Mouse (Mus musculus) intestine, postnatal 0 days (tissue): Measurements from ENCODE around the gene Ikzf2. TPM values are rescaled to one million over a fixed set of nuclear protein-coding genes. Genes with fewer than 3 reads are reported as not detected.

Source experiments
- ATAC-seq: fragments of 200-750 bp; cut with Nextera tagmentation; 2 replicates; pipeline ENCODE4 v1.8.0; 2017; ENCODE audit warnings: mild to moderate bottlenecking, moderate TSS enrichment, moderate library complexity
- H3K27ac ChIP-seq: fragments of 300-500 bp; sonication (generic); 2 replicates; pipeline ENCODE4 v1.5.1; 2014; ENCODE audit warnings: mild to moderate bottlenecking, low read depth, low read length, moderate library complexity
- H3K27me3 ChIP-seq: fragments of 300-500 bp; sonication (generic); replicated peaks from 2 replicates; pipeline ENCODE4 v1.6.1; 2014; ENCODE audit warnings: low read length, mixed read lengths; ENCODE audit not compliant: control insufficient read depth, insufficient read depth
- H3K36me3 ChIP-seq: fragments of 300-500 bp; sonication (generic); 2 replicates; pipeline ENCODE4 v1.6.1; 2014; ENCODE audit warnings: mild to moderate bottlenecking, moderate library complexity; ENCODE audit not compliant: control insufficient read depth, insufficient read depth
- H3K4me1 ChIP-seq: fragments of 300-500 bp; sonication (generic); replicated peaks from 2 replicates; pipeline ENCODE4 v1.6.1; 2014; ENCODE audit warnings: antibody characterized with exemption, low read length, mixed read lengths; ENCODE audit not compliant: control insufficient read depth, insufficient read depth
- H3K4me2 ChIP-seq: fragments of 300-500 bp; sonication (generic); replicated peaks from 2 replicates; pipeline ENCODE4 v1.6.1; 2014; ENCODE audit warnings: low read depth, mild to moderate bottlenecking, moderate library complexity
- H3K4me3 ChIP-seq: fragments of 300-500 bp; sonication (generic); 2 replicates; pipeline ENCODE4 v1.5.1; 2014; ENCODE audit warnings: low read depth, low read length
- H3K9ac ChIP-seq: fragments of 300-500 bp; sonication (generic); 2 replicates; pipeline ENCODE4 v1.6.1; 2014; ENCODE audit warnings: mild to moderate bottlenecking, low read depth, low read length
- H3K9me3 ChIP-seq: fragments of 300-500 bp; sonication (generic); 2 replicates; pipeline ENCODE4 v1.6.1; 2016; ENCODE audit warnings: mixed run types; ENCODE audit not compliant: control insufficient read depth
- CTCF ChIP-seq: sonication (generic); IDR thresholded peaks from 2 replicates; pipeline ENCODE4 v1.5.1; 2016; ENCODE audit warnings: low read depth, mild to moderate bottlenecking, control low read depth, antibody characterized with exemption, moderate library complexity
- WGBS: fragments of 180-500 bp; shearing (Covaris S2); extraction: QIAGEN DNeasy Blood & Tissue Kit; methylation state at CpG from one replicate; pipeline ENCODE4 v1.1.7; 2014; 5-methylcytosine and 5-hydroxymethylcytosine counted together
- polyA plus RNA-seq: library from polyadenylated mRNA; unstranded; fragments of >200 nt; fragmentation: Nextera tagmentation; extraction: Ambion mirVana; gene quantifications from 2 replicates; pipeline ENCODE4 v1.2.1, GENCODE M21; 2015

Gene Ikzf2
- polyA plus RNA-seq, 1 experiment from 2014 or later, result 1.0 TPM

- H3K27ac ChIP-seq, result no peak overlapping the region
- no peak for TF ChIP-seq CTCF
- no peak for ATAC-seq
- H3K4me2 ChIP-seq, result no peak overlapping the region
- no peaks in the 10 kb centered on the region for H3K27me3 ChIP-seq
- WGBS, result 87% methylated on average over 7 of the region's 7 CpGs
- no peaks in the 10 kb centered on the region for H3K9me3 ChIP-seq
- no peaks in the 10 kb centered on the region for H3K36me3 ChIP-seq
- H3K4me3 ChIP-seq, result no peak overlapping the region
- H3K4me1 ChIP-seq, result no peaks in the 10 kb centered on the region
- H3K9ac ChIP-seq, result no peak overlapping the region
These were observed 148.4 kb downstream of the Ikzf2 start for GRCm38 (mm10) chr1:69538663-69539062.

- no peak for TF ChIP-seq CTCF
- WGBS, result 60% methylated on average over 3 of the region's 3 CpGs
- no peaks in the 10 kb centered on the region for H3K4me1 ChIP-seq
- H3K27me3 ChIP-seq, result no peaks in the 10 kb centered on the region
- H3K9me3 ChIP-seq, result no peaks in the 10 kb centered on the region
- no peaks in the 10 kb centered on the region for H3K36me3 ChIP-seq
- no peak overlapping the region for H3K9ac ChIP-seq
- no peak overlapping the region for H3K27ac ChIP-seq
- ATAC-seq, result no peak
- H3K4me3 ChIP-seq, result no peak overlapping the region
- H3K4me2 ChIP-seq, result no peak overlapping the region
These were observed 149.4 kb downstream of the Ikzf2 start for GRCm38 (mm10) chr1:69537619-69538018.

GRCm38 (mm10) chr1:69535507-69535906, 151.5 kb downstream of the Ikzf2 start:
- Histone ChIP-seq H3K36me3 (no peaks in the 10 kb centered on the region), H3K9ac (no peak overlapping the region), H3K27me3 (no peaks in the 10 kb centered on the region), H3K4me2 (no peak overlapping the region), H3K4me1 (no peaks in the 10 kb centered on the region), H3K4me3 (no peak overlapping the region), H3K9me3 (no peaks in the 10 kb centered on the region), H3K27ac (no peak overlapping the region)
- no peak for TF ChIP-seq CTCF
- WGBS, result 74% methylated on average over 4 of the region's 4 CpGs
- ATAC-seq, result no peak

GRCm38 (mm10) chr1:69533048-69533447, 154.0 kb downstream of the Ikzf2 start:
- no peaks in the 10 kb centered on the region for H3K4me1 ChIP-seq
- no peak overlapping the region for H3K4me2 ChIP-seq
- no peak for TF ChIP-seq CTCF
- no peak overlapping the region for H3K4me3 ChIP-seq
- WGBS, result 90% methylated on average over 10 of the region's 10 CpGs
- no peaks in the 10 kb centered on the region for H3K27me3 ChIP-seq
- no peak overlapping the region for H3K27ac ChIP-seq
- no peak overlapping the region for H3K9ac ChIP-seq
- no peaks in the 10 kb centered on the region for H3K9me3 ChIP-seq
- ATAC-seq, result no peak
- H3K36me3 ChIP-seq, result no peaks in the 10 kb centered on the region

GRCm38 (mm10) chr1:69528696-69529095, 158.3 kb downstream of the Ikzf2 start:
- no peak for TF ChIP-seq CTCF
- H3K27me3 ChIP-seq, result no peaks in the 10 kb centered on the region
- H3K4me3 ChIP-seq, result no peak overlapping the region
- no peak for ATAC-seq
- H3K36me3 ChIP-seq, result no peaks in the 10 kb centered on the region
- H3K9ac ChIP-seq, result no peak overlapping the region
- no peaks in the 10 kb centered on the region for H3K9me3 ChIP-seq
- H3K27ac ChIP-seq, result no peak overlapping the region
- no peaks in the 10 kb centered on the region for H3K4me1 ChIP-seq
- H3K4me2 ChIP-seq, result no peak overlapping the region
- 64% methylated on average over 4 of the region's 4 CpGs for WGBS

- Histone ChIP-seq H3K27me3 (no peaks in the 10 kb centered on the region), H3K4me1 (no peaks in the 10 kb centered on the region), H3K36me3 (no peaks in the 10 kb centered on the region), H3K9me3 (no peaks in the 10 kb centered on the region), H3K4me2 (no peak overlapping the region), H3K27ac (no peak overlapping the region), H3K4me3 (no peak overlapping the region), H3K9ac (no peak overlapping the region)
- no peak for ATAC-seq
- WGBS, result 88% methylated on average over 2 of the region's 2 CpGs
- TF ChIP-seq CTCF, result no peak
These were observed 165.4 kb downstream of the Ikzf2 start for GRCm38 (mm10) chr1:69521656-69522055.

- Histone ChIP-seq H3K36me3 (no peaks in the 10 kb centered on the region), H3K4me3 (no peak overlapping the region), H3K9me3 (no peaks in the 10 kb centered on the region), H3K4me2 (no peak overlapping the region), H3K4me1 (no peaks in the 10 kb centered on the region), H3K27ac (no peak overlapping the region), H3K9ac (no peak overlapping the region), H3K27me3 (no peaks in the 10 kb centered on the region)
- WGBS, result 95% methylated on average over 4 of the region's 4 CpGs
- no peak for ATAC-seq
- no peak for TF ChIP-seq CTCF
These were observed 167.7 kb downstream of the Ikzf2 start for GRCm38 (mm10) chr1:69519356-69519755.
